Mouse (Mus musculus): ENCODE measurements around the gene Pparg.

- TF ChIP-seq CTCF (IDR thresholded peaks at IDR 0.05; ENCODE audit: extremely low read depth, insufficient read depth, low read length) (no peak), POLR2A (IDR thresholded peaks at IDR 0.05; ENCODE audit: extremely low read depth, insufficient read depth, low read length) (no peak)
These were observed 133.1 kb downstream of the Pparg start for GRCm38 (mm10) chr6:115493824-115494223.
